Mouse (Mus musculus) E14TG2a.4 (cell line): ENCODE data around the gene Adra2c.

ENCODE experiments used
- CTCF ChIP-seq: conservative IDR thresholded peaks from 2 replicates; pipeline ENCODE4 v1.5.1; 2014; ENCODE audit warnings: low read length
- NANOG ChIP-seq: IDR thresholded peaks from 2 replicates; pipeline ENCODE4 v1.6.1; 2014; ENCODE audit warnings: borderline replicate concordance, low read length, mixed read lengths

GRCm38 (mm10) chr5:35285281-35285680 lies 7.2 kb downstream of the Adra2c start:
- TF ChIP-seq CTCF, result no peak
- no peak for TF ChIP-seq NANOG
